Mouse (Mus musculus) retina, adult 2 months (tissue): ENCODE data around the gene Ddx23.

ENCODE experiments used
- DNase-seq: peaks from one replicate; pipeline ENCODE4 v3.0.0-alpha.2; 2012; ENCODE audit warnings: low read depth, low spot score

Ddx23 gene

GRCm38 (mm10) chr15:98608058-98608783, 54.5 kb downstream of the Ddx23 start:
- no peak for DNase-seq

GRCm38 (mm10) chr15:98607557-98607956, 55.1 kb downstream of the Ddx23 start:
- DNase-seq = no peak

DNA sequence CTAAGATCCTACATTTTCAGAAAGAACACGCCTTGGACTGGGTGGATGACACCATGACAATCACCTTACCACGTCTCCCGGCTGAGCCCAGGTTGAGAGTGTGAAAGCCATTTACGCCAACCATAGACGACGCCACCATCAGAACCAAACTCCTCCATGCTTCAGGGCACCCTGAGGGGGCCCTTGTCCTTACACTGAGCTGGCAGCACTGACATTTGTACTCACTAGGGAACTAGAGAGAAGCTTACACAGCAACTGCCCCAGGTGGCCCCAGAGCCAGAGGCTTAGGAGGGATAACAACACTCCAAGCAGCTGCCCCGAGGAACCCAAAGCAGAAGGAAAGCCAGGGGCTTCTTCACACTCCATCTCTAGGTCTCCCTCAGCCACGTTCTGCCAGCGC, 56.0 kb downstream of the Ddx23 start:
- peak; percentile 50 for DNase-seq

DNA sequence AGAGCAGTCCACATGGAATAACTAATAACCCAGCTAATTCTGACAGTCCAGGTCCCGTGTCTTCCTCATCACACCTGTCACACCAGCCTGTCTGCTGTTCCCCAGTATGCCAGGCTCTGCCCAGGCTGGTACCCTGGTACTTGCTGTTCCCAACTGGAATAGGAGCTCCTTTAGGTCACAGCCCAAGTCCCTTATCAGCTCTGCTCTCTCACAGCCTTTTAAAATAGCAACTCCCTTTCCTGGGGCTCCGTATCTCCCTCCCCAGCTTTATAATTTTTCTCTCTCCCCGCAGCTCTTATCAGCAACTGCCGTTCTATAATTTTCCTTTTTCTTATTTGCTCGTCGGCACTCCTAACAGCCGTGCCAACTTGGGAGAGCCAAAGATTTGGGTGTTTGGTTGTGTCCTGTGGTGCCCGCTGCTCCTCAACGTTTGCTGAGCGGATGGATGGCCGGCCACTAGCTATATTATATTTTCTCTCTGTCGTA, 56.6 kb downstream of the Ddx23 start:
- DNase-seq = no peak

DNA sequence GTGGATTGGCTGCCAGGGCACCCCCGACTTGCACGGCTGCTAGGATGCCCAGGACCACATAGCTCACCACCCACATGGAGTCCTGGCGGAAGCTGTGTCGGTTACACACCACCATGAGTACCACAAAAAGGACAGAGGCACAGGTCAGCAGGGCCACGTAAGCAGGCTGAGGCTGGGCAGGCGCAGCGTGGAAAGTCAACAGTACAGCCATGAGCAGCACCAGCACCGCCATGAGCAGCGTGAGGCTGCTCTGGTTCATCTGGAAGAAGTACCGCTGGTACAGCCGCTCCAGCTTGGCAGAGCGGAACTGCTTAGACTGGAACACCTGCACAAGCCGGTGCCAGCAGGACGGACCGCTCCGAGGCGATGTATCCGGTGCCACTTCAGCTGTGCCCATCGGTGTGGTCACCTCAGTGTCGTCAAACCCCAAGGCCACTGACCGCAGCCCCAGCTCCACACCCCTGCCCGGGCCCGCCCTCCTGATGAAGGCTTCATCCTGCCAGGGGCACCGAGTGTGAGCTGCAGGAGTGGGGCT, 58.6 kb downstream of the Ddx23 start:
- DNase-seq = no peak

DNA sequence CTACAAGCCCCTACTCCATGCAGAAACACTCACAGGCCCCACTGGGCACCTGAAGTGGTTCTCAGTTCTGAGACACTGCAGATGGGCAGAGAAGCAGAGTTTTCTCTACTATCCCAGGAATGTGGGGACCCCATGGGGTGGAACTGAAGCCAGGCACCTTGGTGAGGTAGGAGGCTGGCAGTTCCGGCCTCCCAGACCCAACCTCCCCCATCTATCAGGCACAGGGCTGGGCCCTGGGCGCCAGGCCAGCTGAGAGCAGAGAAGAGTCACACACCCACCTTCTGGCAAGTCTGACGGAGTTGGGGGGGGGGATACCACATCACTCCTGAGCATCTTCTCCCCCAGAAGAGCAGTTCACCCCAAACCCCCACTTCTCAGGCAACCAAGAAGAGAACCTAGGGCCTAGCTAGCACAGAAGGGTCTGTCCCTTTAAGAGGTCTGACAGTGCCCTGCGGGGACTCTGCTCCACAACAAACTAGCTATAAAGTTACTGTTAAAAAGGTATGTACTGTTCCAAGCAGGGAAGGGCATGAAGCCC, 59.7 kb downstream of the Ddx23 start:
- DNase-seq = no peak

DNA sequence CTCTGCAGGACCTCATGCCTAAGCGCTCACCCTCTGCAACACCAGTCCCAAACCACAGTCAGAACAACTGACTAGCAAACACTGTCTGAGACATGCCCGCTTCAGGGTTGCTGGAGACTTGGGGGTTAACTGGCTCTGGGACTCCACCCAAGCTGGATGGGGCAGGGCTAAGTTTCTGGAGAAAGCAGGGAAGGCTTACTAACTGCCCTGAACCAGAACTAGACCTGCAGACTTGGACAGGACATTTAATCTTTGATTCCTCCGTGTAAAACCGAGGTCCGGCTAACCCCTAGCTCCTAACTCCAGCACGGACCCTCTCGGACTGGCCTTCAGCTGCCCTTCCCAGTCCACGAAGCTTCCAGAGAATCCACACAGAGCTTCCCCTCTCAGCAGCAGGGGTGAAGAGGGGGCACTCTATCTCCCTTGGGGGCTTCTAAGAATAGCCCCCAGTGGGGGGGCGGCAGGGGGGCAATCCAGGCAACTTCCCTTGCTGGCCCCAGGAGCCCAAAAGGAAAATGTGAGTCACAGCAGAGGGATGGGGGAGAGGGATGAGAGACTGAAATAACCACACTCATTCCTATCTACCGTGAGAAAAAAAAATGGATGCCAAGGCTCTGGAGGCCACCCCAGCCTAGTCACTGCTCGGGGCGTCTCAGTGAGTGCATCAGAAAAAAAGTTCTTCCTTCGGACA, 60.4 kb downstream of the Ddx23 start:
- no peak for DNase-seq

- DNase-seq = no peak
Measured at GRCm38 (mm10) chr15:98601832-98602190, 60.9 kb downstream of the Ddx23 start.

DNA sequence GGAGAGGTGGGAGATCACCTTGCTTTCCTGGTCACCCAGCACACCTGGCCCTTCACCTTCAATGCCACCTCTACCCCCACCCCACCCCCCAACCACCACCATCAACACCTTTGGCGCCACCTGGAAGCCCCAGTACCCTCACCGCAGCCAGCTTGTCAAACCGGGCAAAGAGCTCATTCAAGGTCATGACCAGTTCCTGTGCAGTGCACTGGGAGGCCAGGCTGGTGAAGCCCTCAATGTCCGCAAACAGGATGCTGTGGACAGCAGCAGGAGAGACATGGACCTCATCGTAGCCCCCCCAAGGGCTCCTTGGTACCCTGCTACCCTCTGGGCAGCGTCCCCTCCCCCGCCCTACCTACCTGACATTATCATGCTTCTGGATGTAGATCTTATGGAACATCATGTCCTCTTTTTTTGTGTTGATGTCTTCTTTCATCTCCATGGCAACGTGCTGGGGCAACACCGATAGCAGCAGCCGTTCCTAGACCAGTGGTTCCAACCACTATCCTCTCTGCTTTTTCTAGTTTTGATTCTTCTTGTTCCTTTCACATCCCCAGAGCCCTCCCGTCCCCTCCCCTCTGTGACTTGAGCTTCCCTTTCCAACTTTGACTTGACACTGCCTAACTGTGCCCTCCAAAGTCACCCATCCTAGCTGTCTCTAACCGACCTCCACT, 62.5 kb downstream of the Ddx23 start:
- no peak for DNase-seq

- DNase-seq = no peak
Measured at GRCm38 (mm10) chr15:98596609-98597008, 66.1 kb downstream of the Ddx23 start.
